Mouse (Mus musculus): ENCODE data around the gene 3110082I17Rik. TPM values are rescaled to one million over a fixed set of nuclear protein-coding genes. Genes with fewer than 3 reads are reported as not detected.

Gene 3110082I17Rik
- 5.9 to 9.2 TPM (median 6.5 TPM) in 4 replicates for total RNA-seq (2023)

GRCm38 (mm10) chr5:139460384-139461067, at the start of gene 3110082I17Rik:
TSS of gene 3110082I17Rik (minus strand) at chr5:139460527.

GRCm38 (mm10) chr5:139484185-139484814, 24.0 kb upstream of the 3110082I17Rik start, which contains the start of gene Zfand2a:
TSS of gene Zfand2a (minus strand) at chr5:139484549.

GRCm38 (mm10) chr5:139423026-139423865, 37.1 kb downstream of the 3110082I17Rik start, which contains the start of gene Gper1:
TSS of gene Gper1 (plus strand) at chr5:139423151.

DNA sequence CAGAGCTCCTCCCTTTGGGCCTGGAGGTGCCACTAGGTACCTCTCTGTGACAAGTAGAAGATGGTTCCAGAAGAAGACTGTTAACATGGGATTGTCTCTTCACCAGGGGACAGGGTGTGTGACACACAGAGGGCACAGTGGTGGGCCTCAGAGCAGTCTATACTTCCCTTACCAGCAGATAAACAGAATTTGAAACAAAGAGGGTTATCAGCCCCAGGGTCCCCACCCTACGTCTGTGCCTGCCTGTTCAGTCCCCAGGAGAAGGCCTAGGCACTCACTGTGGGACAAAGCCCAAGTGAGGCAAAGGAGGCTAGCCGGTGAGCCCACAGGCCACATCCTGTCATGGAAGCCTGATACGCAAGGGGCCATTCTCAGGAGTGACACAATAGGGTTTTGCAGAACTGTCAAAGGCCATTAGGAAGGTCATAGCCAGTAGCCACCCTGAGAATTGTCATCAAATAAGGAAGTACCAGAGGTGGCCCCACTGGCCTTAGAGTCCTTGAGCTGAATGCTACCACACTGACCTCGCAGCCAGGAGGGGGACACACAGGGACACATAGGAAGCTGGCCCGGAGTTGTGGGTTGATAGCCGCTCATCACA, 55.4 kb downstream of the 3110082I17Rik start, which contains the start of gene C130050O18Rik:
Gene C130050O18Rik (plus strand): TSS at position 480 of the 601 bp plus-strand sequence.

DNA sequence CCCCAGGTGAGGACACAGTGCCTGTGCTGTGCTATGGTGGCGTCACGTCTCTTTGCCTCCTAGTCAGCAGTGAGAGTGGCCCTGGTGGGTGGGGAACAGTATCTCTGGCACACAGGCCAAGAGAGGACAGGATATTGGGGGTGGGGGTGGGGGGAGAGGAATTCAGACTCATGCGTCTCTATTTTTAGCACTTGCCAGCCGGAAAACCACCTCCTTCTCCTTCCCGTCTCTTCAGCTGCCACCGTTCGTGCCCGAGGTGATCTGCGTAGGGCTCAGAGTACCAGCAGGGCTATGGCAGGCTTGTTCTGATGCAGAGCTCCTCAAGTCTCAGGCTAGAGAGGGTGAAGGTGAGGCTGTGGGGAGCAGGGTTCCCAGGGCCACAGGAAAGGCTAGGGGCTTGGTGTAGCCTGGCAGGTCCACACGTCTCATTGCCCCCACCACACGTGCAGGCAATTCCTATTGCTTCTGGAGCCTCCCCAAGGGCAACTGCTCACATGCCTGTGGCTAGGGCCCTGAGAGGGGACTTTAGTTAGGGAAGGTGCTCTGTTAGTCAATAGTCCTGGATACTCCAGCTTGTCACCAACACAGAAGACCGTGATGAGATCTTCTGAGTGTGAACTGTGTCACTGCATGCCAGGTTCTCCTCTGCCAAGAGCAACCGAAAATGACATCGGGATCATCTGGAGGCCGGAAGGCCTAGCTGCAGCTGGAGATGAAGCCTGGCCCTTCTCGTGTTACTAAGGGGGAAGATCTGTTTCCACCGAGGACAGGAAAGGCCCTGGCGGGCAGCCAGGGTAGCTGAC, 82.7 kb downstream of the 3110082I17Rik start, which contains the start of gene Gpr146:
Gene Gpr146 (plus strand): TSS at position 230 of the 803 bp plus-strand sequence.

GRCm38 (mm10) chr5:139352317-139352716, 108.0 kb downstream of the 3110082I17Rik start, which contains the start of gene Cyp2w1:
TSS of gene Cyp2w1 (plus strand) at chr5:139352617.

DNA sequence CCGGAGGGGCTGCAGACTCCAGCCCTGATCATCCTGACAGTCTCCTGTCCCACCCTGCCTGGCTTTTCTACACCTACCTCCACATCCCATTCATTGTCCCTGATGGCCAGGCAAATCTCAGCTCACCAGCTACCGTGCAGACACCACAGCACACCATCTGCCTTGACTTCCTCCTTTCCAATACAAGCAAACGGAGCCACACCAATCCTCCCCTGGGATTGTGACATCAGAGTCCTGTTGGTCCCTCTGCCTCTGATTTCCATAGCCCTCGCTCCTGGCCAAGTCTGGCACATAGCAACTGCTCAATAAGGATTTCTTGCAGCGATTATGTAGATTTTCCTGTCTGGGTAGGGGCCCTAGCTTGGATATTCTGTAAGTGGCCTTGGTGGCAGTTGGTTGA, 109.2 kb downstream of the 3110082I17Rik start, which contains the start of gene Cox19:
Gene Cox19 (minus strand): TSS at position 285 of the 400 bp plus-strand sequence.

GRCm38 (mm10) chr5:139325395-139325966, 134.8 kb downstream of the 3110082I17Rik start, which contains the start of gene Adap1:
TSS of gene Adap1 (minus strand) at chr5:139325622.

Other genes starting within 250 kb of the 3110082I17Rik start
- gene Get4, start 208.2 kb downstream of the 3110082I17Rik start, total RNA-seq (2023): 35.7 to 48.7 TPM (median 38.7 TPM) in 4 replicates
- gene Adap1, start 134.9 kb downstream of the 3110082I17Rik start, total RNA-seq (2023): 26.4 to 35.7 TPM (median 31.7 TPM) in 4 replicates
- gene Cox19, start 109.1 kb downstream of the 3110082I17Rik start, total RNA-seq (2023): 18.2 to 23.2 TPM (median 20.8 TPM) in 4 replicates
- gene Cyp2w1, start 107.9 kb downstream of the 3110082I17Rik start, total RNA-seq (2023): not detected in 4 replicates
- gene Gpr146, start 82.8 kb downstream of the 3110082I17Rik start, total RNA-seq (2023): 11.2 to 11.9 TPM (median 11.4 TPM) in 4 replicates
- gene C130050O18Rik, start 55.2 kb downstream of the 3110082I17Rik start, total RNA-seq (2023): 1.0 TPM in 1 of 4 replicates, not detected in the others
- gene Gper1, start 37.4 kb downstream of the 3110082I17Rik start, total RNA-seq (2023): not detected in 4 replicates
- gene Zfand2a, start 24.0 kb upstream of the 3110082I17Rik start, total RNA-seq (2023): 43.7 to 53.9 TPM (median 51.1 TPM) in 4 replicates
- not detected in 4 replicates for gene Uncx, start 83.0 kb upstream of the 3110082I17Rik start, total RNA-seq (2023)